Mouse (Mus musculus) neutrophil, adult 5-6 weeks (primary cell): Measurements from ENCODE around the gene Pam16. TPM values are rescaled to one million over a fixed set of nuclear protein-coding genes. Genes with fewer than 3 reads are reported as not detected.
A peak's percentile ranks its signal among the peaks of the same experiment; 100 is the strongest.

Source experiments
- ATAC-seq: fragments of 151-379, 151-347 bp; 2 replicates; pipeline ENCODE4 v1.8.0; 2017; ENCODE audit warnings: mild to moderate bottlenecking, moderate TSS enrichment; ENCODE audit not compliant: insufficient number of reproducible peaks, poor library complexity, low FRiP score, severe bottlenecking; ENCODE audit errors: extremely low read depth
- total RNA-seq: library from RNA; stranded (forward); fragments of 200-1000 nt; gene quantifications from 2 replicates; pipeline ENCODE4 v1.2.3, GENCODE M21; 2017

The Pam16 gene
- total RNA-seq, 1 experiment from 2014 or later, result 15.4 TPM

- no peak for ATAC-seq
Observed at GRCm38 (mm10) chr16:4648416-4649023, 23.7 kb upstream of the Pam16 start.

GRCm38 (mm10) chr16:4647651-4648141, 22.9 kb upstream of the Pam16 start:
- no peak for ATAC-seq

- no peak for ATAC-seq
Observed at GRCm38 (mm10) chr16:4646831-4647230, 22.0 kb upstream of the Pam16 start.

- no peak for ATAC-seq
Observed at GRCm38 (mm10) chr16:4645867-4646266, 21.1 kb upstream of the Pam16 start.

GRCm38 (mm10) chr16:4643670-4644419, 19.1 kb upstream of the Pam16 start:
- no peak for ATAC-seq

- ATAC-seq, result no peak
Observed at GRCm38 (mm10) chr16:4642937-4643336, 18.1 kb upstream of the Pam16 start.

GRCm38 (mm10) chr16:4642190-4642589, 17.4 kb upstream of the Pam16 start:
- ATAC-seq, result no peak

GRCm38 (mm10) chr16:4641119-4641838, 16.5 kb upstream of the Pam16 start:
- no peak for ATAC-seq

- no peak for ATAC-seq
Observed at GRCm38 (mm10) chr16:4640267-4641005, 15.6 kb upstream of the Pam16 start.

GRCm38 (mm10) chr16:4639831-4640237, 15.0 kb upstream of the Pam16 start, which contains the start of the genes Vasn and Dnaja3:
TSS of gene Vasn (plus strand) at chr16:4639941.
TSS of gene Dnaja3 (plus strand) at chr16:4639989.
- ATAC-seq, result no peak

GRCm38 (mm10) chr16:4638891-4639390, 14.2 kb upstream of the Pam16 start:
- no peak for ATAC-seq

GRCm38 (mm10) chr16:4635760-4636159, 11.0 kb upstream of the Pam16 start:
- no peak for ATAC-seq

GRCm38 (mm10) chr16:4634681-4635080, 9.9 kb upstream of the Pam16 start:
- ATAC-seq, result no peak

- no peak for ATAC-seq
Observed at GRCm38 (mm10) chr16:4633661-4634060, 8.9 kb upstream of the Pam16 start.

GRCm38 (mm10) chr16:4632050-4632449, 7.3 kb upstream of the Pam16 start:
- ATAC-seq, result no peak

- peak; percentile 72 for ATAC-seq
Observed at GRCm38 (mm10) chr16:4629950-4630349, 5.2 kb upstream of the Pam16 start.

- ATAC-seq, result no peak
Observed at GRCm38 (mm10) chr16:4628898-4629419, 4.2 kb upstream of the Pam16 start.

- no peak for ATAC-seq
Observed at GRCm38 (mm10) chr16:4627105-4627504, 2.3 kb upstream of the Pam16 start.

- ATAC-seq, result no peak
Observed at GRCm38 (mm10) chr16:4624074-4624473, 714 bp downstream of the Pam16 start.
